Mouse (Mus musculus): ENCODE data around the gene Pgbd5.
"Not testable (repeated sequence)": the region's sequence is repeated elsewhere in the genome, so short reads cannot be mapped to it uniquely, and the experiment has no call there.

Gene Pgbd5

DNA sequence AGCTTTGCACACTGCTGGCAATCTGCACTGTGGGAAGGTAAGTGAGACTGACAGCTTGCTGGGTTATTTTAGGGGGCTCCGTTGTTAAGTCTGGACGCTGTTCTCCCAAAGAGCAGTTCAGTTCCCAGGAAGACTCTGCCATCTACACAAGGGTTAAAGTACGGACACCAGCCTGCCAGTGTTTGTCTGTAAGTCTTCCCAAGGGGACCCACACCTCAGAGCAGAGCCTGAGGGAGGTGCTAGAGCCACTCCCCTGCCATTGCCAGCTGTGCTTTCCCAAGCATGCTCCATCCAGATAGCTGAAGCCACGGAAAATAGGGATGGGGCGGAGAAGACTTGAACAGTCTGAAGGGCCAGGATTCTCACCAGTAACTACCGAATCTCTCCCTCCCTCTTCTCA lies 8.6 kb downstream of the Pgbd5 start:
- DNase-seq (ENCODE audit: low spot score), result peak; percentile 38

DNA sequence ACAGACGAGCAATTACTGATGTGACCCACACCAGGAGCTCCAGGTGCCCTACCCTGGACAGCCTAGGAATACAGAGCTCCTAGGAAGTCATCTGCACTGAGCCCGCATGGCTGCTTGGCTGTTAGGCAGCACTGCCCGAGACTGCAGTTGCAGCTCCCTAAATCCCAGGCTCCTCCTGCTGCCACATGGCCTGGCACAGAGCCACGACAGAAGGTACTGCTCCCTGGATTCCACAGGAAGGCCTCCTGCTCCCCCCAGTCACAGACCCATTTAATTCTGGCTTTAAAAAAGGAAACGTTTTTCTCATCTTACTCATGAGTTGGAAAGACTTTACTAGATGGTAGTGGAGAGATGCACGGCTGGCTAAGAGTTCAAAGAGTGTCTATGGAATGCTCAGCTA lies 10.0 kb downstream of the Pgbd5 start:
- peak; percentile 72 for DNase-seq (ENCODE audit: low spot score)

GRCm38 (mm10) chr8:124428721-124429120 lies 10.7 kb downstream of the Pgbd5 start:
- DNase-seq (ENCODE audit: low spot score), result not testable (repeated sequence)

DNA sequence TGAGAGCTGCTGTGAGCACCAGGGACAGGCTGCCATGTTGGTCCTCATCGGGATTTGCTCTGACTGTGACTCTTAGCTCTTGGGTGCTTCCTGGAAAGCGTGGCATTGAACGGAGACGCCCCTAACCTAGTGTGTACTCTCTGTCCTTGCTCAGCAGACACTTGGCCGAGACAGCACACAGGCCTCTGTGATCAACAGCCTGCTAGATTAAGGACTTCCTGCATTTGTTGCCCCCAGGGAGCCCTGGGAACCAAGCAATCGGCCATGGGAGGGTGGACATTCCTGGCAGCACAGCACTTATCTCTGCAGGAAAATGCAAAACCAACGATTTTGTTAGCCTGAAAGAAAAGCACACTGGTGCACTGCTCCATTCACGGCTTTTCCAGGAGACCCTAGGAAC lies 18.0 kb downstream of the Pgbd5 start:
- DNase-seq (ENCODE audit: low spot score), result no peak

GRCm38 (mm10) chr8:124418927-124419326 lies 20.5 kb downstream of the Pgbd5 start:
- DNase-seq (ENCODE audit: low spot score), result no peak

- no peak for DNase-seq (ENCODE audit: low spot score)
Measured at GRCm38 (mm10) chr8:124418185-124418584, 21.3 kb downstream of the Pgbd5 start.

GRCm38 (mm10) chr8:124416646-124417045 lies 22.8 kb downstream of the Pgbd5 start:
- DNase-seq (ENCODE audit: low spot score), result peak; percentile 63

DNA sequence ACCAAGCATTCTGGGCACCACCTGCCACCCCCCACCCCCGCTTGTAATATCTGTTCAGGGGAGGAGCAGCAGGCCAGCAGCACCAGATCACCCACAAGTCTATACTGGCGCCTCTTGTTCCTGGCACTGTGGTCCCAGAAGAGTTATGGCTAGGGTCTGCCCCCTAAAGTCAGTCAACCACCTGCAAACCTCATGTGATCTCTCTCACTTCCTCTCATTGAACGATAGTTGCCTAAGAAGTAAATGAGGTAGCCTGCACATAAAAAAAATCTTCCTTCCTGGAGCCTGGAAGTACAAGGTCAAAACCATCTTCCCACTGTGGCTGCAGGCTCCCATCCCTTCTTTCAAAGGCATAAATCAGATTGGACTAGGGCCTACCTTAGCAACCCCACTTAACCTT lies 23.7 kb downstream of the Pgbd5 start:
- no peak for DNase-seq (ENCODE audit: low spot score)

DNA sequence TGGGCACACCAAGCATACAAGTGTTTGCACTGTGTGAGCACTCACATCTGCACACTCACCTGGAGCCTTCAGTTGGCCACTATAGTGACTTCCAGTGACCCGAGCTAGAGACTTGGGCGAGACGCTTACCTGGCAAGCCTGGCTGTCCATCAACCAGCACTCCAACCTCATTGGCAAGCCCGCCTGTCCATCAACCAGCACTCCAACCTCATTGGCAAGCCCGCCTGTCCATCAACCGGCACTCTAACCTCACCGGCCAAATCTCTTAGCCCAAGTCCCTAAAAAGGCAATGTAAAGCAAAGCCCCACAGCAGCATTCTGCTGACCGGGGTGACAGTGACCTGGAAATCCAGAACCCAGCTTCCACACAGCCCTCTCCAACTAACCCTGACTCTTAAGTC lies 24.5 kb downstream of the Pgbd5 start:
- no peak for DNase-seq (ENCODE audit: low spot score)

DNA sequence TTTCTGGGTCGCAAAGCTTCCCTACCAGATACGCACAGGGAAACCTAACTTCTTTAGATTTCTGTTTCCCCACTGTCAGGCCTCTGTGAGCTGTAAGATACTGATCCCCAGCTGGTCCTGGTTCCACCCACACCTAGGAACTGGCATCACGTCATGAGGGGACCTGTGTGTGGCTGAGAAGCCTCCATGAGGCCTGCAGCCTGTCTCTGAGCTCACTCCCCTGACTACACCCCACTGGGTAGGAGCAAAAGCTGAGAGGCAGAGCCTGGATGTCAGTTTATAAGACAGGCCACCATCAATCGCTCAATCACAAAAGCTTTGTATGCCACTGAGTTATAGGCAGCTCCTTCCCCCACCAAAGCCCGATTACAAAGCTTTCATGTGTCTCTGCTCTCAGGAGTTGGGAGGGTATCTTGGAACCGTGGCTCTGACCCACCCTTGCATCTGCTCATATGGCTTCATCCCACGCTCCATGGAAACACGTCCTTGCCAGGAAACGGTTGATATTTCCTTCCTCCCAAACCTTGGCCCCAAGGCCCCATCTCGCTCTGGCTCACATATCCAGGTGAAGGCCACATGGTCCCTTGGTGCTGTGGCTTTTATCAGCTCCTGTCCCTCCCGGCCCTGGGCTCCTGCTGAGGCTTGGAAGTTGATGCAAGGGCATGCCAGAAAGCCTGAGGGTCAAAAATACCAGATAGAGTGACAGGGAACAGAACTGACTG lies 26.1 kb downstream of the Pgbd5 start:
- no peak for DNase-seq (ENCODE audit: low spot score)

DNA sequence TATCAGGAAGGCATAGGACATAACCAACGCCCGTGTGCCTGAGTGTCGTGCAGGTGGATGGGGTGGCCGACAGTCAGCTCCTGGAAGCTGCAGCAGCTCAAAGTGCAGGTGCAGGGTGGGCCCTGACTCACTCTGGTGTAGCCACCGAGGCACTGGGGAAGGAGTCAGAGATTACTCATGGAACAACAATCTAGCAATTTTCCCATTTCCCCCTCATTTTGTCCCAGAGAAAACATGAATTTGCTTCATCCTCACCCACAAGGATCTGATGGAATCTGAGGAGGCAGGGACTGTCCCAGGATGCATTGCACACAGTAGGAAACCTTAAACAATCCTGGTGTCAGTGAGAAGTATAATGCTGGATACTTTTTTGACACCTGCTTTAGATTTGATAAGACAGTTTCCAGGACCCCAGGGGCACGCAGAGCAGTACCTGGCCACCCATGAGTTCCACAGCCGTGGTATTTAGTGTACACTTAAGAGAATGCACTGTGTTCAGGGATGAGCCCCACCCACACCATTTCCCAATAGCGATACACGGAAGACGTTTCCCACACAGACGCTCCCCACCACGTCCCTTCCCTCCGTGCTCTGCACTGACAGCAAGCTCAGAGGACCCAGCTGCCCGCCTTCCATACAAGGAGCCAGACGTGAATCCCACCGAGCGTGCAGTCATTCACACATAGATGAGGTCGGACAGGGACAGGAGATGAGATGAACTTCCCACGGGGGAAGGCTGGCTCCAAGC lies 26.8 kb downstream of the Pgbd5 start:
- no peak for DNase-seq (ENCODE audit: low spot score)

DNA sequence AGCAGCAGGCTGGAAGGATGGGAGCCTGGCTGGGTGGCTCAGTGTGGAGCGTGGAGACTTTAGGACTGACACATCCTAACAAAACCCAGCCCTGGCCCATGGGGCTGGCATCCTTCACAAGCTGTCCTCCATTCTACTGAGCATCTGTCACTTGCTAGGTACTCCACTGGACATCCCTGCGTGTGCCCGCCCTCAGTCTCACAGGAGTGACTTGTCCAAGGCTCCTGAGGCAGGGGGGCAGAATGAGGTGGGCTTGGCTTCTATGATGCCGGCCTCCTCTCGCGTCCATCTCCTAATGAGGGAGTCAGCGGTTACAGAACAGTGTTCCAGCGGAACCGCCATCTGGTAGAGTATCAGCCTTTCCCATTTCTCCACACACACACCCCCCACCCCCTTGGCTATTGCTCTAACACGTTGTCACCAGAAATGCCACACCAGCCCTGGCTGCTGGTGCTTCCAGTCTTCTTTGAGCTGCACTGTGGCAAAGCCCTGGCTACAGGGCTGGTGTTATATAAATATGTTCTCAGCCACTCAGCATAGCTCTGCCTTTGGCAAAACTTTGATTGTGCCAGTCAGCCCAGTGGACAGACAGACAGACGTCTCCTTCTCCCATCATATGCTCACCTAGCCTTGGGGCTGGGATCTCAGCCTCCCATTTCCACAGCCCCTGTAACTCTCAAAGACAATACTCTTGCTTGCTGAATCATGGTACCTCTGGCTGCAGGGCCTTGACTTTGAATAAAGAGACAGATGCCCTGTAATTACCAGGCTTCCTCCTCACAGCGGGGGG lies 34.8 kb downstream of the Pgbd5 start:
- DNase-seq (ENCODE audit: low spot score), result peak; percentile 58

DNA sequence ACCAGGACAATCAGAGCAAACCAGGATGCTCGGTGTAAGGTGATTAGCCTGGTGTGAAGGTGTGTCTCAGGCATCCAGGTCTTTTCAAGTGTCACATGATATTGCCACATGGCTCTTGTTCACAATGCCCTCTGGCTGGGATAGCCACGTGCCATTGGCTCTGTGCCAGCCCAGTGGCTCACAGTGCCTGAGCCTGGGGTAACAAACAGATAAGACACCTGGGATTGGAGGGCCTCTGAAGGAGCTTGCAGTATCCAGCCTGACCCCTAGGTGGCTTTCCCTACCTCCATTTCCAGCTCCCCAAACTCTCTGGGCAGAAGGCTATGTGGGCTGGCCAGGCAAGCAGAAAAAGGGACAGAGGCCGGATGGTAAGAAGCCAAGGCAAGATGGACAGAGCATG lies 35.6 kb downstream of the Pgbd5 start:
- peak; percentile 72 for DNase-seq (ENCODE audit: low spot score)

DNA sequence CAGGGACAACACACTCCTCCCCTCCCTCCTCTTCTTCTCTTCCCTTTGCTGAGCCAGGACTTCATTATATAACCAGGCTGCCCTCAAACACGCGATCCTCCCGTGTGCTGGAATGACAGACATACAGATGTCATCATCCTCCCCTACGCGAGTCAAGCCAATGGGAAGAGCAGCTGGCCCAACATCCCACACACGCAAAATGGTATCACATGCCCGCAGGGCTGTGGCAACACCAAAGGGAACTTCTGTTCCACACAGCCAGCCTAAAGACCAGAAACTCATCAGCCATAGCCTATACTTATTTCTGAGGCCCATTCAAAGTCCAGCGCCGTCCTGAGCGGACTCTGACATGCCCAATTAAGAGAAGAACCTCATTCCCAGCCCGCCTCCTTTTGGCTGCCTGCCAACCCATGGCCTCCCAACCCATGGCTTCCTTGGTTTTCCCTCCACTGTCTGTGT lies 40.0 kb downstream of the Pgbd5 start:
- DNase-seq (ENCODE audit: low spot score), result no peak

- no peak for DNase-seq (ENCODE audit: low spot score)
Measured at GRCm38 (mm10) chr8:124398843-124399402, 40.5 kb downstream of the Pgbd5 start.

DNA sequence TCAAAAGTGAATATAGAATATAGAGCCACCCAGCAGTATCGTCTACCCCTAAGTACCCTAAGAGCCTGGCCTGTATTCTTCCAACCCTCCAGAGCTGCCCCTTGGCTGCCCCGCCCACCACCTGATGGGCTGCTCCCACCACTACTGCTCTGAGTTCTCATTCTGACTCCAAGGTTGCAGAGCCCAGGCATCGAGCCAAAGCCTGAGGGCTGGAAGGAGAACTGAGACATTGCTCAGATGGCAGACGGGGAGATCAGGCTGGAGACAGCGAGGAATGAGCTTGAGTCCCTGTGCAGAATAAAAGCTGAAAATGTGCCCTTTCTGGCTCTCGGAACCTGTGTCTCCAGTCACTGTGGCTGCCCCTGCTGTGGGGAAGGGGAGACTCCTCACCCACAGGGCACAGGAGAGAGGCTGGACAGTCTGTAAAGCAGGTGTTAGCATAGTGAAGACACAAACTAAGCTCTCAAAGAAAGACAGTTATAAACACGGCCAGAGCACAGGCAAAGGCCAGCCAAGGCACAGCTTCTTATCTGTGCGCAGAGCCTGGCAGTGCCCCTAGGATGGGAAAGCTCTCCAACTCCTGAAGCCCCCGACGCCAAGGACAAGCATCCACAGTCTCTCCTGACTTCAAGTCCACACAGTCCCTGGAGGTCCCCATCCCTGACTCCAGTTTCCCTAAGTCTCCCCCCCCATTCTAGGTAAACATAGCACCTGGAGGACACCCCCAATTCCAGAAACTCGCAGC lies 42.0 kb downstream of the Pgbd5 start:
- DNase-seq (ENCODE audit: low spot score), result peak; percentile 68

GRCm38 (mm10) chr8:124396531-124396930 lies 42.9 kb downstream of the Pgbd5 start:
- no peak for DNase-seq (ENCODE audit: low spot score)

- no peak for DNase-seq (ENCODE audit: low spot score)
Measured at GRCm38 (mm10) chr8:124395392-124395791, 44.1 kb downstream of the Pgbd5 start.

DNA sequence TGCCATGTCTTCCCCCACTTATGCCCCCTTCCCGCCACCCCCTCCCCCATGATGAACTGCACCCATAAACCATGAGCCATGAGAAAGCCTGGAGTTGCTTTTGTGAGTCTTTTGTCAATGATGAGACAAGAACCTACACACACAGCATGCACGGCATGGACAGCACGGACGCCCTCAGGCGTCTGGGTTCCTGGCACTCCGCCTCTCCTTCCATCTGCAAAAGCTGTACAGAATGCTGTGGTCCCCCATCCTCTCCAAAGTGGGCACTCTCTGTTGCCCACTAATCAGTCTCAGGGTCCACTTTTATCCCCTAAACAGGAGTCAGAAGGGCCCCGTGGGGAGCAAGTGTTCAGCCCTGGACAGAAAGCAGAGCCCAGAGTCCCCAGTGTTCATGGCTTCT lies 44.5 kb downstream of the Pgbd5 start:
- DNase-seq (ENCODE audit: low spot score), result no peak

DNA sequence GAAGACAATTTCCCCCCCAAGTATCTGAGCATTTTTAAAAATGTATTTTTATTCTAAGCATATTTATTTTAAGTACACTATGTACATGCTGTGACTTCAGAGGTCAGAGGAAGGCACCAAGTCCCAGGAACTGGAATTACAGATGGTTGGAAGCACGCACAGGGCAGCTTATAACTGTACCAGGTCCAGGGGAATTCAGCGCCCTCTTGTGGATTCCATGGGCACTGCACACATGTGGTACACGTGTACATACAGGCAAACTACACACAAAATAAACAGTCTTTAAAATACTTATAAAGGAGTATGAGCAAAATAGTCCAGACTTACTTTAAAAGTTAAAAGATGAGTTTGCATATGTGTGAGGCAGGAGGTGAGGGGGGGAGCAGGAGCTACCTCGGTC lies 45.5 kb downstream of the Pgbd5 start:
- no peak for DNase-seq (ENCODE audit: low spot score)

DNA sequence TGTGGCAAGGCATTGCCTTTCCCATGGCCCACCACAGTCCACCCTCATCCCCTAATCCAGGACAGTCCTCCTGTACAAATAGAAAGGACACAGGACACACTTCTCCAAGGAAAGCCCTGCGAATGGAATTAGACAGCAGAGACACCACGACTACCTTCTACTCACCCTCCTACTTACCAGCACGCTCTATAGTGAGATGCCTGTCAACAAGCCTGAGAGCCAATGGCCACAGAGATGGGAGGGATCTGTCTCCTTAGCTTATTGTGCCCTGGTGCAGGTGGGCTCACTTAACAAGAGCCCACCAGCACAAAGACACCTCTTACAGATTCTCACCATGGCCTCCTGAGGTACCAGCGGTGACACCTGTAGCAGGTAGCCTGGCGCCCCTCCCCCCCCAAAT lies 46.4 kb downstream of the Pgbd5 start:
- DNase-seq (ENCODE audit: low spot score), result no peak
